Mouse (Mus musculus): Measurements from ENCODE around the gene Coro1a. TPM values are rescaled to one million over a fixed set of nuclear protein-coding genes. Genes with fewer than 3 reads are reported as not detected.

Coro1a gene
- 73.1 and 78.7 TPM in 2 replicates for polyA plus RNA-seq (2015; fragmentation: Nextera tagmentation; extraction: Ambion mirVana)

GRCm38 (mm10) chr7:126707442-126708174, at the start of gene Coro1a:
TSS of gene Coro1a (minus strand) at chr7:126707787.
- no peak within 1 kb of the TSS for H3K4me2 ChIP-seq

GRCm38 (mm10) chr7:126754866-126755265, 47.3 kb upstream of the Coro1a start:
- Histone ChIP-seq H3K36me3 (no peaks in the 10 kb centered on the region), H3K4me2 (peak overlapping the region; percentile 24), H3K4me1 (replicated peaks) (peaks cover 13% of the 10 kb centered on the region), H3K9ac (peak overlapping the region; percentile 1; the same call in 1 of the 2 replicates), H3K27ac (no peak overlapping the region), H3K27me3 (no peaks in the 10 kb centered on the region), H3K4me3 (replicated peaks) (no peak overlapping the region), H3K9me3 (replicated peaks) (no peaks in the 10 kb centered on the region)
- DNase-seq (peak; percentile 69), ATAC-seq (ENCODE audit: low read depth) (peak; percentile 47)
- WGBS (ENCODE audit: insufficient replicate concordance) = 2% methylated on average over 9 of the region's 9 CpGs

More at GRCm38 (mm10) chr7:126707442-126708174, at the start of gene Coro1a:
- H3K9me3 ChIP-seq (replicated peaks) = no peaks in the 10 kb centered on the region
- no peak; the same call in 1 of the 2 replicates for ATAC-seq (ENCODE audit: low read depth)
- no peak within 1 kb of the TSS for H3K9ac ChIP-seq
- peaks cover 32% of the 10 kb centered on the region for H3K27me3 ChIP-seq
- H3K4me1 ChIP-seq (replicated peaks) = peaks cover 28% of the 10 kb centered on the region
- no peak for DNase-seq
- no peak within 1 kb of the TSS for H3K27ac ChIP-seq
- H3K36me3 ChIP-seq = no peaks in the 10 kb centered on the region
- 49% methylated on average over 19 of the region's 19 CpGs for WGBS (ENCODE audit: insufficient replicate concordance)
- no peak within 1 kb of the TSS for H3K4me3 ChIP-seq (replicated peaks)

- Histone ChIP-seq H3K9me3 (replicated peaks) (no peaks in the 10 kb centered on the region), H3K27ac (no peak overlapping the region), H3K4me2 (no peak overlapping the region), H3K27me3 (no peaks in the 10 kb centered on the region), H3K4me1 (replicated peaks) (peaks cover 21% of the 10 kb centered on the region), H3K9ac (no peak overlapping the region), H3K4me3 (replicated peaks) (no peak overlapping the region), H3K36me3 (no peaks in the 10 kb centered on the region)
- 86% methylated on average over 17 of the region's 17 CpGs for WGBS (ENCODE audit: insufficient replicate concordance)
- DNase-seq (no peak), ATAC-seq (ENCODE audit: low read depth) (no peak)
These were observed 42.2 kb upstream of the Coro1a start for GRCm38 (mm10) chr7:126749582-126750343.

GRCm38 (mm10) chr7:126748824-126749223, 41.2 kb upstream of the Coro1a start:
- 69% methylated on average over 7 of the region's 7 CpGs for WGBS (ENCODE audit: insufficient replicate concordance)
- DNase-seq (no peak), ATAC-seq (ENCODE audit: low read depth) (no peak)
- H3K27me3 ChIP-seq = no peaks in the 10 kb centered on the region
- H3K4me3 ChIP-seq (replicated peaks) = no peak overlapping the region
- H3K27ac ChIP-seq = peak overlapping the region; percentile 43
- no peaks in the 10 kb centered on the region for H3K36me3 ChIP-seq
- no peak overlapping the region for H3K4me2 ChIP-seq
- no peaks in the 10 kb centered on the region for H3K9me3 ChIP-seq (replicated peaks)
- H3K4me1 ChIP-seq (replicated peaks) = peaks cover 23% of the 10 kb centered on the region
- no peak overlapping the region for H3K9ac ChIP-seq

GRCm38 (mm10) chr7:126746798-126747197, 39.2 kb upstream of the Coro1a start:
- H3K36me3 ChIP-seq = no peaks in the 10 kb centered on the region
- H3K4me2 ChIP-seq = peak overlapping the region; percentile 32
- no peaks in the 10 kb centered on the region for H3K27me3 ChIP-seq
- peak overlapping the region; percentile 35 for H3K4me3 ChIP-seq (replicated peaks)
- H3K9me3 ChIP-seq (replicated peaks) = no peaks in the 10 kb centered on the region
- WGBS (ENCODE audit: insufficient replicate concordance) = 14% methylated on average over 6 of the region's 6 CpGs
- 0 out of 2 replicates have a peak overlapping the region, but pooled peaks have one; percentile 50 for H3K9ac ChIP-seq
- DNase-seq (no peak), ATAC-seq (ENCODE audit: low read depth) (peak; percentile 69)
- peaks cover 23% of the 10 kb centered on the region for H3K4me1 ChIP-seq (replicated peaks)
- H3K27ac ChIP-seq = peak overlapping the region; percentile 76

GRCm38 (mm10) chr7:126746066-126746465, 38.5 kb upstream of the Coro1a start:
- DNase-seq = no peak
- Histone ChIP-seq H3K4me3 (replicated peaks) (peak overlapping the region; percentile 35), H3K27ac (peak overlapping the region; percentile 76), H3K9me3 (replicated peaks) (no peaks in the 10 kb centered on the region), H3K36me3 (no peaks in the 10 kb centered on the region), H3K27me3 (no peaks in the 10 kb centered on the region), H3K9ac (peak overlapping the region; percentile 50), H3K4me1 (replicated peaks) (peaks cover 23% of the 10 kb centered on the region), H3K4me2 (peak overlapping the region; percentile 32)
- WGBS (ENCODE audit: insufficient replicate concordance) = 33% methylated on average over 12 of the region's 12 CpGs
- ATAC-seq (ENCODE audit: low read depth) = peak; percentile 30; the same call in 1 of the 2 replicates

- no peaks in the 10 kb centered on the region for H3K27me3 ChIP-seq
- no peaks in the 10 kb centered on the region for H3K36me3 ChIP-seq
- DNase-seq = no peak
- WGBS (ENCODE audit: insufficient replicate concordance) = 80% methylated on average over 13 of the region's 13 CpGs
- no peak overlapping the region for H3K4me3 ChIP-seq (replicated peaks)
- no peak for ATAC-seq (ENCODE audit: low read depth)
- no peak overlapping the region for H3K9ac ChIP-seq
- peaks cover 9% of the 10 kb centered on the region for H3K4me1 ChIP-seq (replicated peaks)
- H3K9me3 ChIP-seq (replicated peaks) = no peaks in the 10 kb centered on the region
- H3K4me2 ChIP-seq = no peak overlapping the region
- H3K27ac ChIP-seq = no peak overlapping the region
These were observed 34.4 kb upstream of the Coro1a start for GRCm38 (mm10) chr7:126741964-126742482.

- H3K27ac ChIP-seq = no peak overlapping the region
- peak; percentile 37; the same call in 1 of the 2 replicates for ATAC-seq (ENCODE audit: low read depth)
- WGBS (ENCODE audit: insufficient replicate concordance) = 76% methylated on average over 5 of the region's 5 CpGs
These were observed 33.9 kb upstream of the Coro1a start for GRCm38 (mm10) chr7:126741452-126741851.

GRCm38 (mm10) chr7:126740977-126741376, 33.4 kb upstream of the Coro1a start:
- peaks cover 5% of the 10 kb centered on the region for H3K4me1 ChIP-seq (replicated peaks)
- no peaks in the 10 kb centered on the region for H3K27me3 ChIP-seq
- H3K9ac ChIP-seq = no peak overlapping the region
- no peak for DNase-seq
- H3K4me2 ChIP-seq = no peak overlapping the region
- no peak for ATAC-seq (ENCODE audit: low read depth)
- WGBS (ENCODE audit: insufficient replicate concordance) = 61% methylated on average over 5 of the region's 5 CpGs
- H3K27ac ChIP-seq = no peak overlapping the region; the same call in 1 of the 2 replicates
- H3K4me3 ChIP-seq (replicated peaks) = no peak overlapping the region
- H3K9me3 ChIP-seq (replicated peaks) = no peaks in the 10 kb centered on the region
- H3K36me3 ChIP-seq = no peaks in the 10 kb centered on the region

More at GRCm38 (mm10) chr7:126741452-126741851, 33.9 kb upstream of the Coro1a start:
- no peaks in the 10 kb centered on the region for H3K27me3 ChIP-seq
- no peak for DNase-seq
- H3K4me1 ChIP-seq (replicated peaks) = peaks cover 6% of the 10 kb centered on the region
- H3K4me2 ChIP-seq = no peak overlapping the region
- H3K4me3 ChIP-seq (replicated peaks) = no peak overlapping the region
- H3K9ac ChIP-seq = no peak overlapping the region
- no peaks in the 10 kb centered on the region for H3K9me3 ChIP-seq (replicated peaks)
- no peaks in the 10 kb centered on the region for H3K36me3 ChIP-seq

GRCm38 (mm10) chr7:126740132-126740735, 32.6 kb upstream of the Coro1a start:
- Histone ChIP-seq H3K4me3 (replicated peaks) (no peak overlapping the region), H3K4me2 (no peak overlapping the region), H3K27me3 (no peaks in the 10 kb centered on the region), H3K36me3 (no peaks in the 10 kb centered on the region), H3K4me1 (replicated peaks) (peaks cover 2% of the 10 kb centered on the region; the same call in 1 of the 2 replicates), H3K9me3 (replicated peaks) (no peaks in the 10 kb centered on the region), H3K27ac (no peak overlapping the region), H3K9ac (no peak overlapping the region)
- DNase-seq (no peak), ATAC-seq (ENCODE audit: low read depth) (no peak)
- 73% methylated on average over 13 of the region's 13 CpGs for WGBS (ENCODE audit: insufficient replicate concordance)

GRCm38 (mm10) chr7:126739551-126739950, 32.0 kb upstream of the Coro1a start:
- no peak overlapping the region for H3K4me3 ChIP-seq (replicated peaks)
- peaks cover under 1% of the 10 kb centered on the region; the same call in 1 of the 2 replicates for H3K4me1 ChIP-seq (replicated peaks)
- no peak overlapping the region for H3K4me2 ChIP-seq
- DNase-seq (no peak), ATAC-seq (ENCODE audit: low read depth) (no peak)
- no peaks in the 10 kb centered on the region for H3K9me3 ChIP-seq (replicated peaks)
- WGBS (ENCODE audit: insufficient replicate concordance) = 78% methylated on average over 17 of the region's 17 CpGs
- H3K36me3 ChIP-seq = no peaks in the 10 kb centered on the region
- no peak overlapping the region for H3K27ac ChIP-seq
- H3K9ac ChIP-seq = no peak overlapping the region
- no peaks in the 10 kb centered on the region for H3K27me3 ChIP-seq
